Mouse (Mus musculus) midbrain, embryonic 14.5 days (tissue): ENCODE measurements around the gene Snupn. TPM values are rescaled to one million over a fixed set of nuclear protein-coding genes. Genes with fewer than 3 reads are reported as not detected.
"Not testable (repeated sequence)": the region's sequence is repeated elsewhere in the genome, so short reads cannot be mapped to it uniquely, and the experiment has no call there.

Experiments used
- ATAC-seq: fragments of 200-750 bp; cut with Nextera tagmentation; 2 replicates; pipeline ENCODE4 v1.8.0; 2017; ENCODE audit warnings: moderate number of reproducible peaks, moderate library complexity; ENCODE audit not compliant: low FRiP score, low TSS enrichment
- DNase-seq: peaks from one replicate; pipeline ENCODE4 v3.0.0-alpha.2; 2015
- H3K27ac ChIP-seq: fragments of 300-500 bp; sonication (generic); replicated peaks from 2 replicates; pipeline ENCODE4 v1.5.1; 2014; ENCODE audit warnings: mild to moderate bottlenecking, low read depth, low read length, moderate library complexity
- H3K27me3 ChIP-seq: fragments of 300-500 bp; sonication (generic); 2 replicates; pipeline ENCODE4 v1.6.1; 2014; ENCODE audit warnings: low read length, control low read depth, mixed read lengths; ENCODE audit not compliant: control insufficient read depth, insufficient read depth
- H3K36me3 ChIP-seq: fragments of 300-500 bp; sonication (generic); 2 replicates; pipeline ENCODE4 v1.6.1; 2014; ENCODE audit warnings: low read length, control low read depth; ENCODE audit not compliant: control insufficient read depth, insufficient read depth
- H3K4me1 ChIP-seq: fragments of 300-500 bp; sonication (generic); 2 replicates; pipeline ENCODE4 v1.6.1; 2014; ENCODE audit warnings: mild to moderate bottlenecking, antibody characterized with exemption, low read length, control low read depth; ENCODE audit not compliant: control insufficient read depth, insufficient read depth
- H3K4me2 ChIP-seq: fragments of 300-500 bp; sonication (generic); 2 replicates; pipeline ENCODE4 v1.6.1; 2014; ENCODE audit warnings: mild to moderate bottlenecking, low read length, moderate library complexity
- H3K4me3 ChIP-seq: fragments of 300-500 bp; sonication (generic); replicated peaks from 2 replicates; pipeline ENCODE4 v1.5.1; 2014; ENCODE audit warnings: low read depth, low read length
- H3K9ac ChIP-seq: fragments of 300-500 bp; sonication (generic); replicated peaks from 2 replicates; pipeline ENCODE4 v1.6.1; 2014; ENCODE audit warnings: mild to moderate bottlenecking, low read length, moderate library complexity
- H3K9me3 ChIP-seq: fragments of 300-500 bp; sonication (generic); 2 replicates; pipeline ENCODE4 v1.6.1; 2016; ENCODE audit warnings: low read length, control low read depth, mixed read lengths; ENCODE audit not compliant: control insufficient read depth
- WGBS: fragments of 180-500 bp; shearing (Covaris S2); extraction: QIAGEN DNeasy Blood & Tissue Kit; methylation state at CpG from one replicate; pipeline ENCODE4 v1.1.7; 2014; 5-methylcytosine and 5-hydroxymethylcytosine counted together
- polyA plus RNA-seq: library from polyadenylated mRNA; unstranded; fragments of >200 nt; fragmentation: Nextera tagmentation; extraction: Ambion mirVana; gene quantifications from 2 replicates; pipeline ENCODE4 v1.2.1, GENCODE M21; 2014

Gene Snupn
- polyA plus RNA-seq, 1 experiment from 2014 or later: 22.8 TPM

- H3K4me2 ChIP-seq, H3K4me3 ChIP-seq, H3K27me3 ChIP-seq, H3K27ac ChIP-seq, ATAC-seq, H3K9ac ChIP-seq, H3K9me3 ChIP-seq, H3K36me3 ChIP-seq: not testable (repeated sequence)
- WGBS: 28% methylated on average over 3 of the region's 3 CpGs
- H3K4me1 ChIP-seq: peaks cover 12% of the 10 kb centered on the region; the same call in 1 of the 2 replicates
- peak; percentile 75 for DNase-seq
Measured at GRCm38 (mm10) chr9:56947481-56947880, 3.2 kb upstream of the Snupn start.

- ATAC-seq, H3K36me3 ChIP-seq, H3K4me2 ChIP-seq, H3K9ac ChIP-seq, H3K27me3 ChIP-seq, H3K9me3 ChIP-seq, H3K4me3 ChIP-seq, DNase-seq, H3K27ac ChIP-seq: not testable (repeated sequence)
- 87% methylated on average over 5 of the region's 5 CpGs for WGBS
- H3K4me1 ChIP-seq: peaks cover 12% of the 10 kb centered on the region; the same call in 1 of the 2 replicates
Measured at GRCm38 (mm10) chr9:56948699-56949098, 2.0 kb upstream of the Snupn start.

- DNase-seq: peak; percentile 30
- no peak for ATAC-seq
- peak overlapping the region; percentile 64 for H3K4me3 ChIP-seq
- no peaks in the 10 kb centered on the region for H3K27me3 ChIP-seq
- no peaks in the 10 kb centered on the region for H3K36me3 ChIP-seq
- H3K4me1 ChIP-seq: peaks cover 12% of the 10 kb centered on the region; the same call in 1 of the 2 replicates
- no peak overlapping the region for H3K27ac ChIP-seq
- peak overlapping the region; percentile 36; the same call in 1 of the 2 replicates for H3K9ac ChIP-seq
- H3K4me2 ChIP-seq: peak overlapping the region; percentile 56
- WGBS: 33% methylated on average over 13 of the region's 13 CpGs
- H3K9me3 ChIP-seq: no peaks in the 10 kb centered on the region
Measured at GRCm38 (mm10) chr9:56949767-56950166, 911 bp upstream of the Snupn start.

GRCm38 (mm10) chr9:56953562-56953961, 2.9 kb downstream of the Snupn start:
- Histone ChIP-seq H3K36me3 (peaks cover 4% of the 10 kb centered on the region; the same call in 1 of the 2 replicates), H3K9me3 (no peaks in the 10 kb centered on the region), H3K4me1 (peaks cover 12% of the 10 kb centered on the region; the same call in 1 of the 2 replicates), H3K9ac (no peak overlapping the region), H3K27ac (no peak overlapping the region), H3K4me2 (no peak overlapping the region), H3K27me3 (no peaks in the 10 kb centered on the region), H3K4me3 (no peak overlapping the region)
- 91% methylated on average over 1 of the region's 1 CpGs for WGBS
- ATAC-seq (no peak), DNase-seq (no peak)

GRCm38 (mm10) chr9:56956966-56957675, 6.4 kb downstream of the Snupn start:
- no peak overlapping the region for H3K27ac ChIP-seq
- no peaks in the 10 kb centered on the region for H3K9me3 ChIP-seq
- H3K4me2 ChIP-seq: no peak overlapping the region
- H3K9ac ChIP-seq: no peak overlapping the region
- ATAC-seq (no peak), DNase-seq (no peak)
- H3K4me1 ChIP-seq: no peaks in the 10 kb centered on the region
- no peak overlapping the region for H3K4me3 ChIP-seq
- H3K27me3 ChIP-seq: no peaks in the 10 kb centered on the region
- peaks cover 14% of the 10 kb centered on the region for H3K36me3 ChIP-seq
- 87% methylated on average over 7 of the region's 7 CpGs for WGBS

- Histone ChIP-seq H3K27me3 (no peaks in the 10 kb centered on the region), H3K4me1 (no peaks in the 10 kb centered on the region), H3K9me3 (no peaks in the 10 kb centered on the region), H3K9ac (no peak overlapping the region), H3K36me3 (peaks cover 29% of the 10 kb centered on the region), H3K4me2 (no peak overlapping the region), H3K4me3 (no peak overlapping the region), H3K27ac (no peak overlapping the region)
- WGBS: 92% methylated on average over 2 of the region's 2 CpGs
- DNase-seq (no peak), ATAC-seq (no peak)
Measured at GRCm38 (mm10) chr9:56958689-56959088, 8.0 kb downstream of the Snupn start.

GRCm38 (mm10) chr9:56961591-56961990, 10.9 kb downstream of the Snupn start:
- H3K4me2 ChIP-seq: no peak overlapping the region
- peaks cover 42% of the 10 kb centered on the region for H3K36me3 ChIP-seq
- H3K9me3 ChIP-seq: no peaks in the 10 kb centered on the region
- H3K4me3 ChIP-seq: no peak overlapping the region
- ATAC-seq (no peak), DNase-seq (no peak)
- no peaks in the 10 kb centered on the region for H3K4me1 ChIP-seq
- WGBS: 97% methylated on average over 3 of the region's 3 CpGs
- H3K27ac ChIP-seq: no peak overlapping the region
- H3K27me3 ChIP-seq: no peaks in the 10 kb centered on the region
- no peak overlapping the region for H3K9ac ChIP-seq

GRCm38 (mm10) chr9:56970158-56970557, 19.5 kb downstream of the Snupn start:
- H3K9ac ChIP-seq: no peak overlapping the region
- H3K36me3 ChIP-seq: peaks cover 22% of the 10 kb centered on the region

GRCm38 (mm10) chr9:56973960-56974524, 23.4 kb downstream of the Snupn start:
- no peak overlapping the region for H3K4me2 ChIP-seq
- no peak overlapping the region for H3K9ac ChIP-seq
- 88% methylated on average over 8 of the region's 8 CpGs for WGBS
- no peak overlapping the region for H3K4me3 ChIP-seq
- peaks cover 24% of the 10 kb centered on the region for H3K36me3 ChIP-seq
- ATAC-seq (no peak), DNase-seq (no peak)
- no peaks in the 10 kb centered on the region for H3K27me3 ChIP-seq
- no peaks in the 10 kb centered on the region for H3K9me3 ChIP-seq
- H3K4me1 ChIP-seq: no peaks in the 10 kb centered on the region
- no peak overlapping the region for H3K27ac ChIP-seq

More at GRCm38 (mm10) chr9:56970158-56970557, 19.5 kb downstream of the Snupn start:
- no peak overlapping the region for H3K4me2 ChIP-seq
- no peaks in the 10 kb centered on the region for H3K9me3 ChIP-seq
- no peak overlapping the region for H3K27ac ChIP-seq
- WGBS: 84% methylated on average over 2 of the region's 2 CpGs
- H3K4me3 ChIP-seq: no peak overlapping the region
- H3K27me3 ChIP-seq: no peaks in the 10 kb centered on the region
- ATAC-seq: no peak
- DNase-seq: no peak
- H3K4me1 ChIP-seq: no peaks in the 10 kb centered on the region
